Mouse (Mus musculus) gastrocnemius, postnatal 25 days (tissue): ENCODE measurements at regions not wholly inside any gene's neighbourhood (a gene's known extent, or its start where the extent isn't known, plus 50 kb on each side); places are given as distances from the start of the nearest gene placed in this dataset.
A peak's percentile ranks its signal among the peaks of the same experiment; 100 is the strongest.

ENCODE experiments used
- DNase-seq: peaks from one replicate; pipeline ENCODE4 v3.0.0; 2022

DNA sequence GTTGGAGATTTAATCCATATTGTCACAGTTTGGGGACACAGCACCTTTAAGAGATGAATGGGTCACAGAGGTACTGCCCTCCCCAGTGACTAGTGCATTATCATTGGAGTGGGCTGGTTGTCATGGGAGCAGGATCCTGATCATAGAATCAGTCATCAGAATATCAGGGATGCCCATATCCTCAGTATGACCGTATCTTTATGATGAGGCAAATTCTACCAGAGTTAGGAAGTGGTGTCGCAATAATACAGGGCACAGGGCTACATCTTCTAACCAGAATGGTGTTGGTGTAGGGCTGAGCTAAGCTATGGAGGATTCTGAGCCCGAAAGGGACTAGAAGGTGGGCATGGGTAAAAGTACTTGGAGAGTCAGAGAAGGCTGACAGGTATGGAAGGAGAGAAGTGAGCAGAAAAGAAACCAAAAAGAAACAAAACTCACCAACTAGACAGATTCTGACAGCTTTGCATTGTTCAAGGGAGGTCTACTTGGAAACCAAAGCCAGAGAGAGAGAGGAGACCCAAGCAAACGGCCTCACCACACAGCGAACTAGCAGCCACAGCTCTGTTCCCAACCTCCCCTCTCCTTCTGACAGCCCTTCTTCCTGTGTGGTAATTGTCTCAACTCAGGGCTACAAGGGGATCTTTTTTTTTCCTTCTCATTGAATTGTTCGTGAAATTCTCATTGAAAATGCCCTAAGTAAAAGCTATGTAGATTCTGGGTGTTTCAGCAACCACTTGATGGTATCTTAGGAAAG lies 129.2 kb downstream of the Lrrc30 start:
- DNase-seq: no peak

DNA sequence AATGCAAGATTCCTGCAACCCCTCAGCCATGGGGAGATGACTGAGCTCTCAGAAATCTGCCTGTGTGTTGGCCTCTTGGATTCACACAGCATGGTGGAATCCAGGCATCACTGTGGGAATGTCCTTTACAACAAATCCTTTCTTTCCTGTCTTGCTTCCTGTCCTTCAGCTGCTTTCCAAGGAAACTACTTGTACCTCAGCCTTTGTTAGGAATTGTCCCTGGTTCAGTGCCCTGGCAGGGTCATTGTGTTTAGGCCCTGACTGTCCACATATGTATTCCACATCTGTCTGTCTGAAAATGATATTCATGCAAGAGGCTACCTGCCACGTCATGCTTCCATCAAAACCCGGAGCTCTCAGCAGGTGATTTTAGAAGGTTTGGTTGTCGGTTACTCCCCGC lies 129.9 kb downstream of the Lrrc30 start:
- DNase-seq: no peak

DNA sequence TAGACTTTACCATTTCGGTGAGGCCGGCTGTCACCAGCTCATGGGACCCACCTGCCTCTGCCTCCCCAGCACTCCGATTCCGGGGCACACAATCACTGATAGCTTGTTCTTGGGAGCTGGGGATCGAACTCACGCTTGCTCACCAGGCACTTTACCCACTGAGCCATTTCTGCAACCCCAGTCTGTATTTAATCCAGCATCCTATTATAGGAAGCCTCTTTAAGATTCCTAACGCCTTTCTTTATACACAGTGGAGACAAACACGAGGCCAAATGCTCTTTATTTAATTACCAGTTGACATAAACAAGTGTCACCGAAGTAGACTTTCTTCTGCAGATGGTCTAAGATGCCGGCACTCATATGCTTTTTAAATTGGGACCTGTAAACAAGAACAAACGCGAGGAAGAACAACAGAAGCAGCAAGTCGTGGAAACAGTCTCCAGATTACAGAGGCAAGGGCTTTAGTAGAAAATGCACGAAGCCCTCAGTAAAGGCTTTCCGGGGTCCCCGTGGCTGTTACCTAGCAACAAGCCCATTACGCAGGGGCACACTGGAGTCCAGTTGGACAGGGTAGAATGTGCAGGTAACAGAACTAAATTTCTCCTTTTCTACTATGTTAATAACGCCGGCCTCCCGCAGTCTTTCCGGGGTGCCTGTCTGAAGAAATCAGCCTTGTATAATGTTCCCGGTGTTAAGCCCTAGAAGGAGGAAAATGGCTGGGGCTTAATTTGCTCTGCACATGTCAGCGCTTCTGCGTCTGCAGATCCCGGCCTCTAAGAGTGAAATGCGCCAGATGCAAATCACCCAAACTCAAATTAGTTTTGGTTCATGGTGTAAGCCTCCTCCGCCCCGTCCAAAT lies 132.5 kb downstream of the Lrrc30 start:
- DNase-seq: no peak

DNA sequence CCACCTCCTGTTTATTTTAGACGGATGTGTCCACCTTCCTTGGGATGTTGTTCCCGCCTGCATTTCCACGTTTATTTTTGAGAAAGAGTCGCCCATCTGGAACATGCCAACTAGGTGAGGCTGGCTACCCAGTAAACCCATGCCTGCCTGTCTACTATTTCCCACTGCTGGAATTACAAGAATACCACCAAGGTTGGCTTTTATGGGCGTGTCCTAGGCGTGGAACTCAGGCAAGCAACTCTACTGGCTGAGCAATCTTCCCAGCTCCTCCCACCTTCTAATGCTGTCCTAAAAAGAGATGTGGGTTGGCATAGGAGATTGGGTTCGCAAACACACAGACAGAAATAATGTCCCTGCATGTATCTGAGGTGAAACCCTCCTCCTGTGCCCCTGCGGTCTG lies 135.1 kb downstream of the Lrrc30 start:
- DNase-seq: peak; percentile 10

DNA sequence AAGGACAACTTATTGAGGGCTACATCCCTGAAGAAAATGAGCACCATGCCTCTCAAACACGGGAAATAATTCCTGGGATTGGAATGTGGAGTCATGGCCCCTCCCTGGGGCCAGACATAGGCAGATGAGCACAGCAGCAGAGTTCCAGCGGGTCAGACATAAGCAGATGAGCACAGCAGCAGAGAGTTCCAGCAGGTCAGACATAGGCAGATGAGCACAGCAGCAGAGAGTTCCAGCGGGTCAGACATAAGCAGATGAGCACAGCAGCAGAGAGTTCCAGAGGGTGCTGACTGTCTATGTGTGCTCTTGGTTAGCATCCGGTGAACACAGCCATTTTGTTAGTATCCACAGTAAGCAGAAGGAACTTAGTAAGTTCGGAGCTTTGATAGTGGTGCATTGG lies 126.2 kb upstream of the Ptprm start:
- DNase-seq: no peak

DNA sequence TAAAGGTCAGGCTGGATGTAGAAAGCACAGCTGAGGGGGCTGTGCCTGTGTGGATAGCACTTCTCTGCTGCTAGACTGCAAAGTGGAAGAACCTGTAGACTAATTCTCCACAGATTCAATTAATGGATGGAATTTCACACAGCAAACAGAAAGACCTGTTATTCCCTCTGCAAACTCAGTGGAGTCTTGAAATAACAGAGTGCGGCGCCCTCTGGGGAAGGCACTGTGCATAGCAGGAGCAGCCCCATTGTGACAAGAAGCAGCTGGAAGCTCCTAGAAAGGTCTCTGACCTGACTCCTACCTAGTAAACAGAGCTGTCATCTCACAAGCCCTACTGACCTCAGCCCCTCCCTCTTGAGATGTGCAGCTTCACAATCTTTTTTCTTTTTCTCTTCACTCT lies 118.9 kb upstream of the Ptprm start:
- no peak for DNase-seq

DNA sequence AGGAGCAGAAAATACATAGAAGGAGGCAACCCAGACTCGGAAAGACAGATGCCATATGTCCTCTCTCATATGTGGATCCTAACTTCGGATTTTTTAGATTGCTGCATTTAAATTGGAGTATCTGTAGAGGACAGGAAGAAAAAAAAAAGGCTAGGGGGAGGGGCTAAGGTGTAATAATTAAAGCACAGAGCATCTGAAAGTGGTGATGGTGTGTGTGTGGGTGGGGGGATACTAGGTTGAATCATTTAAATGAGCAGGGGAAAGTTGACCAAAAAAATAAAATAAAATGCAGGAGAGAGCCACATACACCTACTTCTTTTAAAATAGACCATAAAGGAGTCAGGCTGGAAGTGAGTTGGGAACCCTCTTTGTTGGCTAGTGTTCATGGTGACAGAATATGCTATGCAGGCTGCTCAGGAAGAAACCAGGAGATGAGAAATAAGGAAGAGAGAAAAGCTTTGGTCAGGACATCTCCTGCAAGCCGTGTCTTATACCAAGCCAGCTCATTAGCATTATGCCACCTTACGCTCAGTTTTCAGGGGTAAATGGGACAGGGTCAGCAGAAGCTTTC lies 104.7 kb upstream of the Ptprm start:
- no peak for DNase-seq

DNA sequence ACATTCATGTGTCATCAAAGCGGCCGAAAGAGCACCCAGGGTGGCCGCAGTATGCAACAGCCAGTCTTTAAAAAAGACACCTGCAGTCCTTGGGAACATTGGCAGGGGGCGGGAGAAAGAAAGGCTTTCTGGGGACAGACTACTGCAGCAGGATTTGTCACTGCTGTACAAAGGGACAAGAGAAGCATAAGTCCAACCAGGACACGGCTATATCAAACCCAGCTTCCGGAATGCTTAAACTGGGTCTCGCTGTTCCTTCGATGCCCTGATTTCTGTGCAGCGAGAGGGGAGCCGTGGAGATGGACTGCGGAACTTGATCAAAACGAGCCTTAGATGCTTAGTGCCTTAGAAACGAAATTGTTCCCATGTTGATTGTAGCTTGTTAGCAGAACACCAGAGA lies 97.7 kb upstream of the Ptprm start:
- DNase-seq: no peak

DNA sequence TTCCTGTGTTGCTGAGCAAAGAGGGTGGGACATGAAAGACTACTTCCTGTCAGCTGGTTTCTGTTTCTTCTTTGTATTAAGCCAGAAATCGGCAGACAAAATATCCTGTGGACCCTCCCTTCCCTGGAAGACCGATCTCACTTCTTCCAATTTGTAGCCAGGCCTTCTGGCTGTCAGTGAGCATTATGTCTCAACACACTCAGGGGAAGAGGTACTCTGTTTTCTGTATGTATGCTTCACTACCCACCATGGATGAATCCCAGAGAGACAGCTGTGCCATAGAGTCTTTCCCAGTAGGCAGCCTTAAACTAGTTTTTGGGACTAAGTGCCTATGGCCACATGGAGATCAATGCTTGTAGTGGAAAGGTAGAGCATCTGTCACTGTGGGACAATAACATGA lies 96.8 kb upstream of the Ptprm start:
- DNase-seq: no peak

DNA sequence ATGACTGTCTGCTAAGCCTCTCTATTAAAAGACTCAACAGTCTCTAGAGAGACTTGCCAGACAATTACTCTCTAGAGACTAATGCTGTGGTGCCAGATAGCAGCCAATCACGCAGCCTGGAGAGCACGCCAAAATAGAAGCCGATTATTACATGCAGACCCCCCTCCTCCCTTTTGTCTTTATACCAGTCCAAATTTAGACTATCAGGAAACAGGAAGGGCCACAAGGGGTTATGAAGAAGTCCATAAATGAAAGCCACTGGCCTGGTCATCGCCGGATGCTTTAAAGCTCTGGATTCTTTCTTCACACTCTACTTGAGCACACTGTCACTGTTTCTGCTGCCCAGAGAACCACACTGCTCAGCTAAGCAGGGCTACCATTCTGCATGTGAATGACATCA lies 95.8 kb upstream of the Ptprm start:
- DNase-seq: no peak

DNA sequence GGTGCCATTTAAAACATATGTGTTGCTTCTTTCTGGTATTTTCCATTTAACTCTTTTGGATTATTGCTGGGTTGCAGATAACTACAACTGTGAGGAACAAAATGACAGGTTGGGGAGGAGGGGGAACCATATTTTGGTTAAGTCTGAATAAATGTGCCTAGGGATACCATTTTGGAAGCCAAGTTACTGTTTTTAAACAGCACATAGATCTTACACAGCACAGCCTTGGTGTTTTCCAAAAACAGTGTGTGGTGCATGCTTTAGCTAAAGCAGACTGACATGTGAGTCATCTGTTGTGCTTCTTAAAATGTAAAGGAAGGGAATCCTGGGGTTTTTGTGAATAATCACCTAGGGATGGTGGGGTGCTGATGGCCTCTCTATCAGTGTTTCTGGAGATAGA lies 91.7 kb upstream of the Ptprm start:
- DNase-seq: no peak

DNA sequence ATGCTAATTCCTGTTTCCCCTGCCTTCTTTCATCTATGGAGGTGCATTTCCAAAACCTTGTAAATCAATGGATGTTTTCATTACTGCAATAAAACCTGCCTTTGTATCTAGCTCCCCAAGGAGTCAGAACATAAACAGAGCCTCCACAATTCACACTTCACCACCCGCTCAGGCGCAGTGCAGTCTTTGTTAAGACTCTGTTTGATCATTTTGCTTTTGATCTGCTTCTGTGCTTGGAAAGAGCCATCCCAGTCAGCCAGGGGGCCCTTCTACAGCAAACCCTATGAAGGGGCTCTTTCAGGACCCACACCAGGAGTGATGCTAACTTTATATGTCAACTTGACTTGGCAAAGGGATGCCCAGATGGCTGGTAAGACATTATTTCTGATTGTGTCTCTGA lies 86.7 kb upstream of the Ptprm start:
- no peak for DNase-seq

DNA sequence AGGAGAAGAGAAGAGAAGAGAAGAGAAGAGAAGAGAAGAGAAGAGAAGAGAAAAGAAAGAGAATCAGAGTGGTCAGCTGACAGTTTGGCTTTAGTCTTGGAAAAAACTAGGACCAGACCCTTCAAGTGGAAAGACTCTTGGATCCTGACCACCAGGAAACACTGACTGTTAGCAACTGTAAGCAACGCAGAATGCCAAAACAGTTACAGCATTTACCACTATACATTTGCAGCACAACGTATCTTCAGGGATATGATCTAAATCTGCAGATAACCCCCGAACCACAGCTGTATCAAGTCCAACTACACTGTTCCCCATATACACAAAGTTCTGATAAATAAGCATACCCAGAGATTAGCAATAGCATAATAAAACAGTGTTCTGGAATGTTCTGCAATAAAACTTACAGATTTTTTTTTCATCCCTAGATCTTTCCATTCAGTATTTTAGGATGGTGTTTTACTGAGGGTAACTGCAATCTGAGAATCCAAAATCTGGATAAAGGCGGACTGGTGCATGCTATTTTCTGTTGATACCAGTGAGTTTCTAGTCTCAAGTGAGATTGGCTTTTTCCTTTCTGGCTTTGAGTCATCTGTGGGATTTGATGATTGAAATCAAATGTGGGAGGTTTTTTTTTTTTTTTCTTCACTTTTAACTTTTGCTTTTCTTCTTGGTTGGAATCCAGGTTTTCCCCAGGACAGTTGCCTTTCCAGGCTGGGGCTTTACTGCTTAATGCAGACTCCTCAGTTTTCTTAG lies 65.9 kb upstream of the Ptprm start:
- no peak for DNase-seq

DNA sequence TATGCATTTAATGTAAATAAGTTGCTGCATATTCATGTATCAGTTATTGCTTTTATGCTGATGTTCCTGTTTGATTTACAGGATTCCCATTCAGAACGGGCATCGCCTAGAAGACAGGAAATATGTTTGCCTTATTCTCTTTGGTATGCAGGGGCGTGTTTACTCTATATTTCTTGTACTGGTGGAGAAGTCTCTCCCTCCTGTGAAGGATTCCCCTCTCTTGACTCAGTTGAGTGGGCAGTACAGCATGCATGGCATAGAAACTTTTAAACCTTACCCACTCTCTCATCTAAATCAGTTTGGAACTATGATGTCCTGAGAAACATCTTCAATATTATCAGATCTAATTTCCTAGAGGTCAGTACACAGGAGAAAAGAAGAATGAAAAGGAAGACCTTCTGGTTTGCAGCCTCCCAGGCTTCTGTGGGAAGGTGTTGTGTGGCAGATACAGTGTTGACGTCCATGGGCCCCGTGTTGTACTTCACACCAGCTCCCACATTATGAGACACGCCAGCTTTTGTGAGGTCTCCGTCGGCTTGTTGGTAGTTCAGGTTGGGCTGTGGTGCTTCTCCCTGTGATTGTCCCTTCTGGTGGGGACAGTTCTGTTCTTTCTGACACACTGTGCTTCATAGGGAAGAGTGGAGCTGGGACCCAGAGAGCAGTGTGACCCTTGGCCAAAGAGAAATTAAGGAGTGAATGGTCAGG lies 58.4 kb upstream of the Ptprm start:
- DNase-seq: no peak

DNA sequence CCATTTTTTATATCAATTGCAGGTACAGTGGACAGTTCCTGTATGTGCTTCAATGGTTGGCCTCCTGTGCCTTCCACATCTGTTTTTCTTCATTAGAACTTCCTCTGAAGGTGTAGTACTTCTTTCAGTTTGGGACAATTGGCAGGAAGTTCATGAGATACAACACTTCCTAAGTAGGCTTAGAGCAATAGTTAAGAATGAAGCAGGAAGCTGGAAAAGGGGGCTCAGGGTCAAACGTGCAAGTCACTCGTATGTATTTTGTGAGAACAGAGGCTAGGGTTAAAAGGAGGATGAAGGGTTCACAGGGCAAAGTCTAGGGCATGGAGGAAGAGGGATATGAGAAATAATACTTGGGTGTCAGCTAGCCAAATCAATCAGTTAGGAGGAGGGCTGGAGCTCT lies 55.7 kb upstream of the Ptprm start:
- DNase-seq: no peak

DNA sequence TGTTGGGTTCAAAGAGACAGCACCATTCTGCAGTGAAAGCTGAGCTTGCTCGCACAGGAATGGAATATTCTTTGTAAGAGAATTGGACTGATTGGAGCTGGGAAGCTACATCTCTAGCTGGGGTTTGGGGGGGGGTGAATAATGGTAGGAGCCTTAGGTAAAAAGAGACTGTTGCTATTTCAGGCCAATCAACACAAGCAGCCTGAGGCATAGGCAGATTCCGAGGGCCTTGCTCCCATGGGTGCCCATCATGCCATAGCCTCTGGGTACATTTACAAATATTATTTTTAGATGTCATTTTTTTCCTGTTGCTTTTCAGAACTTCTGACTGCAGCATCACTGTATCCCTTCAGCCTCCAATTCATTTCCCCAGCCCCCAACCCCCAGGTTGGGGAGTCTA lies 51.7 kb upstream of the Ptprm start:
- no peak for DNase-seq
